26 mouse cellular contexts compared by ENCODE assay signal in genomic region chr7:80081586-80082554, GRCm38 (mm10). TPM values are rescaled to one million over a fixed set of nuclear protein-coding genes. Genes with fewer than 3 reads are reported as not detected.
A peak's percentile ranks its signal among the peaks of the same experiment; 100 is the strongest.
DNase-seq lines count a peak whose midpoint lies in the region; ATAC-seq and TF ChIP-seq lines count a peak whose summit lies in the region.
"Had no signal": no experiment of that assay in that cellular context is flagged by ENCODE, and none has a peak within 500 bp of the region (broad histone marks: within the 10 kb centered on the region; RNA-seq: fewer than 3 reads in every experiment).

No protein-coding gene starts in this region.

- H3K36me3 ChIP-seq in heart, postnatal 0 days (replicated peaks; ENCODE audit: control insufficient read depth, insufficient read depth, low read length): peaks cover 23% of the 10 kb centered on the region
- H3K36me3 ChIP-seq in midbrain, embryonic 10.5 days: peaks cover 64% of the 10 kb centered on the region
- H3K36me3 ChIP-seq in midbrain, embryonic 16.5 days (ENCODE audit: control insufficient read depth, insufficient read depth, low read length): peaks cover 25% of the 10 kb centered on the region

- no peaks in the 10 kb centered on the region for H3K27me3 ChIP-seq in heart, postnatal 0 days (ENCODE audit: control insufficient read depth, insufficient read depth, low read length)
- no peaks in the 10 kb centered on the region for H3K27me3 ChIP-seq in midbrain, embryonic 10.5 days (ENCODE audit: low read depth, poor library complexity, severe bottlenecking)
- no peaks in the 10 kb centered on the region for H3K27me3 ChIP-seq in midbrain, embryonic 16.5 days (ENCODE audit: control insufficient read depth, insufficient read depth, low read depth, low read length)
- H3K27me3 ChIP-seq: embryonic facial prominence, embryonic 12.5 days had no signal

- TF ChIP-seq CTCF in heart, postnatal 0 days (IDR thresholded peaks at IDR 0.05; ENCODE audit: low read depth): no peak

- H3K9me3 ChIP-seq in heart, postnatal 0 days (replicated peaks; ENCODE audit: control insufficient read depth, low read length): no peaks in the 10 kb centered on the region
- H3K9me3 ChIP-seq in midbrain, embryonic 10.5 days (replicated peaks): no peaks in the 10 kb centered on the region
- H3K9me3 ChIP-seq in midbrain, embryonic 16.5 days (replicated peaks; ENCODE audit: control insufficient read depth, low read length, poor library complexity, severe bottlenecking): no peaks in the 10 kb centered on the region
- H3K9me3 ChIP-seq: embryonic facial prominence, embryonic 12.5 days had no signal

- no peak overlapping the region for H3K4me2 ChIP-seq in heart, postnatal 0 days (ENCODE audit: low read depth, low read length)
- H3K4me2 ChIP-seq in midbrain, embryonic 16.5 days (ENCODE audit: low read length): no peak overlapping the region
- H3K4me2 ChIP-seq: embryonic facial prominence, embryonic 12.5 days; hindbrain, embryonic 14.5 days; midbrain, embryonic 11.5 days had no signal

- ATAC-seq in heart, postnatal 0 days (ENCODE audit: insufficient read depth, low read depth): no peak
- ATAC-seq in midbrain, embryonic 16.5 days: no peak
- ATAC-seq: CD4-positive, CD25-positive, alpha-beta regulatory T cell, adult 4 months; inflammation-experienced regulatory T-cells, adult 6 months had no signal

- intact Hi-C loops in heart, postnatal 25 days (cut with DNase I): no loop called here

- DNase-seq in heart, adult 11 months: peak; percentile 95
- DNase-seq in heart, postnatal 25 days (ENCODE audit: low spot score): no peak
- no peak for DNase-seq in heart, postnatal 0 days (ENCODE audit: low spot score)
- no peak for DNase-seq in heart, postnatal 4 days
- DNase-seq in midbrain, embryonic 10.5 days (ENCODE audit: low spot score): peak; percentile 12
- no peak for DNase-seq in frontal cortex, postnatal 25 days (ENCODE audit: low spot score in 2 of 2)
- DNase-seq: adrenal gland, postnatal 25 days; cerebellum, adult 9-11 months; embryo, embryonic 11 days; gastrocnemius, postnatal 14 days; heart, adult 2 months; heart, postnatal 36 days; kidney, adult 11 months; kidney, postnatal 36 days; lung, adult 2 months; lung, postnatal 10 days; thymus, postnatal 4 days had no signal

- no peak for TF ChIP-seq EP300 in heart, postnatal 0 days (IDR thresholded peaks at IDR 0.05; ENCODE audit: low read depth)

- H3K4me3 ChIP-seq in heart, postnatal 0 days (ENCODE audit: low read depth, low read length): no peak overlapping the region
- H3K4me3 ChIP-seq in midbrain, embryonic 10.5 days: no peak overlapping the region
- no peak overlapping the region for H3K4me3 ChIP-seq in midbrain, embryonic 16.5 days (ENCODE audit: low read depth, low read length)
- H3K4me3 ChIP-seq: embryonic facial prominence, embryonic 12.5 days; heart, adult 2 months; layer of hippocampus, adult 2 months; left cerebral cortex, adult 2 months had no signal

- WGBS in heart, postnatal 0 days: 84% methylated on average over 41 of the region's 42 CpGs
- WGBS in midbrain, embryonic 10.5 days: 94% methylated on average over 42 of the region's 42 CpGs
- WGBS in midbrain, embryonic 16.5 days: 93% methylated on average over 42 of the region's 42 CpGs

- H3K27ac ChIP-seq in heart, postnatal 0 days (ENCODE audit: low read depth): 0 out of 2 replicates have a peak overlapping the region, but pooled peaks have one; percentile 2
- peak overlapping the region; percentile 7; the same call in 1 of the 2 replicates for H3K27ac ChIP-seq in midbrain, embryonic 10.5 days (replicated peaks)
- H3K27ac ChIP-seq in midbrain, embryonic 16.5 days (ENCODE audit: low read length): no peak overlapping the region
- H3K27ac ChIP-seq: embryonic facial prominence, embryonic 12.5 days; heart, adult 2 months; hindbrain, embryonic 14.5 days; layer of hippocampus, adult 2 months; left cerebral cortex, adult 2 months; liver, embryonic 14.5 days had no signal

- H3K4me1 ChIP-seq in heart, postnatal 0 days (ENCODE audit: control insufficient read depth, insufficient read depth): peaks cover 23% of the 10 kb centered on the region
- peaks cover 23% of the 10 kb centered on the region for H3K4me1 ChIP-seq in midbrain, embryonic 10.5 days
- peaks cover 6% of the 10 kb centered on the region; the same call in 1 of the 2 replicates for H3K4me1 ChIP-seq in midbrain, embryonic 16.5 days (ENCODE audit: control insufficient read depth, insufficient read depth, low read length)

- no peak overlapping the region for H3K9ac ChIP-seq in heart, postnatal 0 days (replicated peaks; ENCODE audit: low read depth, low read length)
- no peak overlapping the region for H3K9ac ChIP-seq in midbrain, embryonic 16.5 days (ENCODE audit: low read depth, low read length)
- H3K9ac ChIP-seq: embryonic facial prominence, embryonic 12.5 days; hindbrain, embryonic 14.5 days; liver, embryonic 14.5 days had no signal

RNA-seq across cellular contexts. Expression of gene Idh2, which starts 33.3 kb away (rescaled TPM):
- total RNA-seq in heart, postnatal 25 days (2021): 1,000 to 10,000 TPM; 1,585 to 1,668 TPM
- 3,422 and 3,660 TPM in 2 replicates for total RNA-seq in heart, postnatal 0 days (2014; rRNA removed; ENCODE audit: low replicate concordance)
- polyA plus RNA-seq in heart, postnatal 0 days (2015; fragmentation: Nextera tagmentation; extraction: Ambion mirVana): 2,757 and 2,826 TPM in 2 replicates
- 1,000 to 10,000 TPM; 1,640 to 1,742 TPM for total RNA-seq in heart, postnatal 4 days (2021)
- 428 and 429 TPM in 2 replicates for polyA plus RNA-seq in midbrain, embryonic 10.5 days (2016; fragmentation: Nextera tagmentation; extraction: Ambion mirVana)
- polyA plus RNA-seq in midbrain, embryonic 16.5 days (2015; fragmentation: Nextera tagmentation; extraction: Ambion mirVana): 210 and 224 TPM in 2 replicates

RNA-seq across cellular contexts. Expression of gene Zfp710, which starts 57.3 kb away (rescaled TPM):
- 10 to 100 TPM; 27.7 to 29.9 TPM for total RNA-seq in heart, postnatal 25 days (2021)
- 25.5 and 29.7 TPM in 2 replicates for total RNA-seq in heart, postnatal 0 days (2014; rRNA removed; ENCODE audit: low replicate concordance)
- polyA plus RNA-seq in heart, postnatal 0 days (2015; fragmentation: Nextera tagmentation; extraction: Ambion mirVana): 7.5 TPM in 2 replicates
- 10 to 100 TPM; 20.3 to 20.7 TPM for total RNA-seq in heart, postnatal 4 days (2021)
- polyA plus RNA-seq in midbrain, embryonic 10.5 days (2016; fragmentation: Nextera tagmentation; extraction: Ambion mirVana): 32.7 and 34.2 TPM in 2 replicates
- 15.0 and 15.8 TPM in 2 replicates for polyA plus RNA-seq in midbrain, embryonic 16.5 days (2015; fragmentation: Nextera tagmentation; extraction: Ambion mirVana)

Comparison
In these comparisons a context has a peak if more than half of its experiments do, and no peak if none do; other contexts are left out.
1. DNase-seq: peak in heart, adult 11 months (single experiment) and midbrain, embryonic 10.5 days (single experiment); none in heart, postnatal 25 days (single experiment), heart, postnatal 0 days (single experiment), heart, postnatal 4 days (single experiment) and frontal cortex, postnatal 25 days (0 of 2).